Mouse (Mus musculus): ENCODE results near the gene Wdr62. TPM values are rescaled to one million over a fixed set of nuclear protein-coding genes. Genes with fewer than 3 reads are reported as not detected.
A peak's percentile ranks its signal among the peaks of the same experiment; 100 is the strongest.

Wdr62 gene
- total and polyA plus RNA-seq, 2 experiments from 2014 or later: 4.0 to 7.0 TPM

GRCm38 (mm10) chr7:30308076-30309005, 28.1 kb upstream of the Wdr62 start, which contains the start of gene Alkbh6:
Gene Alkbh6, plus strand, starts transcription at chr7:30308717.
- Histone ChIP-seq H3K9ac (replicated peaks; ENCODE audit: low read length) (peak within 1 kb of the TSS; percentile 63), H3K27me3 (ENCODE audit: insufficient read depth, low read length) (no peaks in the 10 kb centered on the region), H3K36me3 (ENCODE audit: insufficient read depth, low read length) (peaks cover 27% of the 10 kb centered on the region), H3K4me2 (ENCODE audit: low read depth, low read length) (peak within 1 kb of the TSS; percentile 96), H3K4me1 (ENCODE audit: insufficient read depth, low read length) (peaks cover 6% of the 10 kb centered on the region; the same call in 1 of the 2 replicates), H3K4me3 (ENCODE audit: low read length) (peak within 1 kb of the TSS; percentile 66), H3K9me3 (ENCODE audit: low read length) (no peaks in the 10 kb centered on the region), H3K27ac (peak within 1 kb of the TSS; percentile 73)
- ATAC-seq: peak; percentile 99
- peak; percentile 98 for DNase-seq (ENCODE audit: low spot score)
- peak; percentile 8; the same call in 1 of the 2 replicates for TF ChIP-seq CTCF (IDR thresholded peaks at IDR 0.05; ENCODE audit: low read depth)
- 5% methylated on average over 27 of the region's 27 CpGs for WGBS

DNA sequence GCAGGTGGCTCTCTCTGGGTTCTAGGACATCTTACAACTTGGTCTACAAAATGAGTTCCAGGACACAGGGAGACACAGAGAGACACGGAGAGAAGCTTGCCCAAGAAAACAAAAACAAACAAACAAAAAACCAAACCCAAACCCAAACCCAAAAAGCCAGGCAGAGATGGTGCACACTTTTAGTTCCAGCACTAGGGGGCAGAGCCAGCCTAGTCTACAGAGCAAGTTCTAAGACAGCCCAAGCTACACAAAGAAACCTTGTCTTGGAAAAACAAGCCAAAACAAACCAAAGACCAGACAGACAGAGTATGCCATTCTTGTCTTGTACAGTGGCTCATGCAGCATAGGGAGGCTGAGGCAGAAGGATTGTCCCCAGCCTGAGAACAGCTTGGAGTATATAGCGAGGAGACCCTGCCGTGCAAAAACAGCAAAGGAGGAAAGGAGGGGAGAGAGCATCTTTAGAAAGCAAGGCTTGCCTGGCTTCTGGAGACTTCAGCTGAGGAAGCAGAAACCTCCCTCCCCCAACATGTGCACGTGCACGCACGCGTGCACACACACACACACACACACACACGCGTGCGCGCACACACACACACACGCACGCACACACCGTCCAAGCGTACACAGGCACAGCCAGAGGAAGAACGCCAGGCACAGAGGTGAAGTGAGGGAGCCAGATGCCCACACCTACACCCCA, 26.0 kb upstream of the Wdr62 start:
- peak overlapping the region; percentile 16; the same call in 1 of the 2 replicates for H3K27ac ChIP-seq
- WGBS: 94% methylated on average over 16 of the region's 16 CpGs
- H3K9me3 ChIP-seq (ENCODE audit: low read length): no peaks in the 10 kb centered on the region
- TF ChIP-seq CTCF (IDR thresholded peaks at IDR 0.05; ENCODE audit: low read depth): peak; percentile 60
- peaks cover 6% of the 10 kb centered on the region; the same call in 1 of the 2 replicates for H3K4me1 ChIP-seq (ENCODE audit: insufficient read depth, low read length)
- no peak overlapping the region for H3K4me3 ChIP-seq (ENCODE audit: low read length)
- H3K27me3 ChIP-seq (ENCODE audit: insufficient read depth, low read length): no peaks in the 10 kb centered on the region
- H3K36me3 ChIP-seq (ENCODE audit: insufficient read depth, low read length): peaks cover 43% of the 10 kb centered on the region
- H3K9ac ChIP-seq (replicated peaks; ENCODE audit: low read length): no peak overlapping the region
- no peak overlapping the region for H3K4me2 ChIP-seq (ENCODE audit: low read depth, low read length)
- ATAC-seq (no peak), DNase-seq (ENCODE audit: low spot score) (peak; percentile 50)

GRCm38 (mm10) chr7:30300914-30301313, 20.7 kb upstream of the Wdr62 start:
- Histone ChIP-seq H3K27me3 (ENCODE audit: insufficient read depth, low read length) (no peaks in the 10 kb centered on the region), H3K4me3 (ENCODE audit: low read length) (no peak overlapping the region), H3K27ac (no peak overlapping the region), H3K9me3 (ENCODE audit: low read length) (no peaks in the 10 kb centered on the region), H3K4me2 (ENCODE audit: low read depth, low read length) (no peak overlapping the region), H3K9ac (replicated peaks; ENCODE audit: low read length) (no peak overlapping the region), H3K36me3 (ENCODE audit: insufficient read depth, low read length) (peaks cover 67% of the 10 kb centered on the region), H3K4me1 (ENCODE audit: insufficient read depth, low read length) (no peaks in the 10 kb centered on the region)
- ATAC-seq: peak; percentile 21; the same call in 1 of the 2 replicates
- 54% methylated on average over 3 of the region's 3 CpGs for WGBS
- TF ChIP-seq CTCF (IDR thresholded peaks at IDR 0.05; ENCODE audit: low read depth): peak; percentile 76
- DNase-seq (ENCODE audit: low spot score): peak; percentile 69

DNA sequence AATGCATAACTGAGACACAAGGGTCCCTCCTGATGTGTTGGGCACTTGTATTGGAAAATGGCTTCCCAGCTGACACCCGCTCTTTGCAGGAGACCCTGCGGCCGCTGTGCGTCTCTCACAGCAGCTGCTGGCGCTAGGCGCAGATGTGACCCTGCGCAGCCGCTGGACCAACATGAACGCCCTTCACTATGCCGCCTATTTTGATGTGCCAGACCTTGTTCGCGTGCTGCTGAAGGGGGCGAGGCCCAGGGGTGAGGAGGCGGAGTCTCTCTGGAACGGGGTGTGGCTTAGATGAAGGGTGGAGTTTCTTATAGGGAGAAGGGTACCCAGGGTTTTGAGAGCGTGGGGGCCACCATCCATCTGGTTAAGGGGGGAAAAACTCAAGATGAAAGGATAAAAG, 17.0 kb upstream of the Wdr62 start:
- H3K27me3 ChIP-seq (ENCODE audit: insufficient read depth, low read length): no peaks in the 10 kb centered on the region
- H3K4me3 ChIP-seq (ENCODE audit: low read length): no peak overlapping the region
- H3K4me2 ChIP-seq (ENCODE audit: low read depth, low read length): no peak overlapping the region
- TF ChIP-seq CTCF (IDR thresholded peaks at IDR 0.05; ENCODE audit: low read depth): no peak
- no peak overlapping the region for H3K9ac ChIP-seq (replicated peaks; ENCODE audit: low read length)
- H3K36me3 ChIP-seq (ENCODE audit: insufficient read depth, low read length): peaks cover 58% of the 10 kb centered on the region
- 0 out of 2 replicates have a peak, but pooled peaks cover 6% of the 10 kb centered on the region for H3K4me1 ChIP-seq (ENCODE audit: insufficient read depth, low read length)
- DNase-seq (ENCODE audit: low spot score) (no peak), ATAC-seq (no peak)
- no peaks in the 10 kb centered on the region for H3K9me3 ChIP-seq (ENCODE audit: low read length)
- H3K27ac ChIP-seq: no peak overlapping the region
- 86% methylated on average over 16 of the region's 16 CpGs for WGBS

- 95% methylated on average over 15 of the region's 15 CpGs for WGBS
Observed at GRCm38 (mm10) chr7:30296816-30297215, 16.6 kb upstream of the Wdr62 start.

GRCm38 (mm10) chr7:30295103-30295502, 14.9 kb upstream of the Wdr62 start:
- H3K4me2 ChIP-seq (ENCODE audit: low read depth, low read length): no peak overlapping the region
- TF ChIP-seq CTCF (IDR thresholded peaks at IDR 0.05; ENCODE audit: low read depth): no peak
- no peak overlapping the region for H3K9ac ChIP-seq (replicated peaks; ENCODE audit: low read length)
- H3K36me3 ChIP-seq (ENCODE audit: insufficient read depth, low read length): peaks cover 46% of the 10 kb centered on the region
- no peaks in the 10 kb centered on the region for H3K27me3 ChIP-seq (ENCODE audit: insufficient read depth, low read length)
- peak; percentile 27; the same call in 1 of the 2 replicates for ATAC-seq
- 71% methylated on average over 10 of the region's 10 CpGs for WGBS
- H3K4me1 ChIP-seq (ENCODE audit: insufficient read depth, low read length): peaks cover 12% of the 10 kb centered on the region
- peak overlapping the region; percentile 49 for H3K27ac ChIP-seq
- H3K9me3 ChIP-seq (ENCODE audit: low read length): no peaks in the 10 kb centered on the region
- peak; percentile 49 for DNase-seq (ENCODE audit: low spot score)
- no peak overlapping the region for H3K4me3 ChIP-seq (ENCODE audit: low read length)

More at GRCm38 (mm10) chr7:30296816-30297215, 16.6 kb upstream of the Wdr62 start:
- H3K9me3 ChIP-seq (ENCODE audit: low read length): no peaks in the 10 kb centered on the region
- no peak for TF ChIP-seq CTCF (IDR thresholded peaks at IDR 0.05; ENCODE audit: low read depth)
- no peak overlapping the region for H3K4me3 ChIP-seq (ENCODE audit: low read length)
- DNase-seq (ENCODE audit: low spot score) (no peak), ATAC-seq (no peak)
- no peak overlapping the region for H3K4me2 ChIP-seq (ENCODE audit: low read depth, low read length)
- no peak overlapping the region for H3K27ac ChIP-seq
- H3K4me1 ChIP-seq (ENCODE audit: insufficient read depth, low read length): 0 out of 2 replicates have a peak, but pooled peaks cover 6% of the 10 kb centered on the region
- no peak overlapping the region for H3K9ac ChIP-seq (replicated peaks; ENCODE audit: low read length)
- H3K27me3 ChIP-seq (ENCODE audit: insufficient read depth, low read length): no peaks in the 10 kb centered on the region
- peaks cover 54% of the 10 kb centered on the region for H3K36me3 ChIP-seq (ENCODE audit: insufficient read depth, low read length)
